Mouse (Mus musculus): ENCODE measurements around the gene Dnase1l2. TPM values are rescaled to one million over a fixed set of nuclear protein-coding genes. Genes with fewer than 3 reads are reported as not detected.
"Not testable (repeated sequence)": the region's sequence is repeated elsewhere in the genome, so short reads cannot be mapped to it uniquely, and the experiment has no call there.

The Dnase1l2 gene
- polyA plus RNA-seq, 1 experiment from 2014 or later: 7.9 TPM

GRCm38 (mm10) chr17:24425326-24425725 lies 17.6 kb downstream of the Dnase1l2 start:
- not testable (repeated sequence) for H3K27me3 ChIP-seq (ENCODE audit: control insufficient read depth, insufficient read depth, low read depth, low read length); H3K27ac ChIP-seq (ENCODE audit: low read length); H3K9me3 ChIP-seq (replicated peaks; ENCODE audit: control insufficient read depth, low read length, poor library complexity, severe bottlenecking); H3K4me3 ChIP-seq (ENCODE audit: low read depth, low read length); H3K9ac ChIP-seq (ENCODE audit: low read depth, low read length); ATAC-seq; H3K4me2 ChIP-seq (ENCODE audit: low read length)
- 93% methylated on average over 4 of the region's 8 CpGs for WGBS
- Histone ChIP-seq H3K36me3 (ENCODE audit: control insufficient read depth, insufficient read depth, low read length) (peaks cover 33% of the 10 kb centered on the region), H3K4me1 (ENCODE audit: control insufficient read depth, insufficient read depth, low read length) (peaks cover 11% of the 10 kb centered on the region; the same call in 1 of the 2 replicates)

- no peak overlapping the region for H3K4me2 ChIP-seq (ENCODE audit: low read length)
- H3K4me1 ChIP-seq (ENCODE audit: control insufficient read depth, insufficient read depth, low read length): peaks cover 11% of the 10 kb centered on the region; the same call in 1 of the 2 replicates
- ATAC-seq: no peak
- 93% methylated on average over 5 of the region's 5 CpGs for WGBS
- H3K36me3 ChIP-seq (ENCODE audit: control insufficient read depth, insufficient read depth, low read length): peaks cover 37% of the 10 kb centered on the region
- no peak overlapping the region for H3K9ac ChIP-seq (ENCODE audit: low read depth, low read length)
- no peak overlapping the region for H3K4me3 ChIP-seq (ENCODE audit: low read depth, low read length)
- H3K9me3 ChIP-seq (replicated peaks; ENCODE audit: control insufficient read depth, low read length, poor library complexity, severe bottlenecking): no peaks in the 10 kb centered on the region
- H3K27ac ChIP-seq (ENCODE audit: low read length): no peak overlapping the region
- no peaks in the 10 kb centered on the region for H3K27me3 ChIP-seq (ENCODE audit: control insufficient read depth, insufficient read depth, low read depth, low read length)
These were observed 18.4 kb downstream of the Dnase1l2 start for GRCm38 (mm10) chr17:24424489-24424888.

GRCm38 (mm10) chr17:24423114-24423513 lies 19.8 kb downstream of the Dnase1l2 start:
- Histone ChIP-seq H3K9ac (ENCODE audit: low read depth, low read length) (no peak overlapping the region), H3K27me3 (ENCODE audit: control insufficient read depth, insufficient read depth, low read depth, low read length) (no peaks in the 10 kb centered on the region), H3K4me3 (ENCODE audit: low read depth, low read length) (no peak overlapping the region), H3K4me1 (ENCODE audit: control insufficient read depth, insufficient read depth, low read length) (peaks cover 11% of the 10 kb centered on the region; the same call in 1 of the 2 replicates), H3K36me3 (ENCODE audit: control insufficient read depth, insufficient read depth, low read length) (peaks cover 37% of the 10 kb centered on the region), H3K9me3 (replicated peaks; ENCODE audit: control insufficient read depth, low read length, poor library complexity, severe bottlenecking) (no peaks in the 10 kb centered on the region), H3K4me2 (ENCODE audit: low read length) (no peak overlapping the region), H3K27ac (ENCODE audit: low read length) (no peak overlapping the region)
- WGBS: 92% methylated on average over 4 of the region's 4 CpGs
- ATAC-seq: no peak

- Histone ChIP-seq H3K36me3 (ENCODE audit: control insufficient read depth, insufficient read depth, low read length) (peaks cover 12% of the 10 kb centered on the region), H3K27ac (ENCODE audit: low read length) (no peak overlapping the region), H3K9me3 (replicated peaks; ENCODE audit: control insufficient read depth, low read length, poor library complexity, severe bottlenecking) (no peaks in the 10 kb centered on the region), H3K27me3 (ENCODE audit: control insufficient read depth, insufficient read depth, low read depth, low read length) (no peaks in the 10 kb centered on the region), H3K4me3 (ENCODE audit: low read depth, low read length) (peak overlapping the region; percentile 80; the same call in 1 of the 2 replicates), H3K4me2 (ENCODE audit: low read length) (peak overlapping the region; percentile 81), H3K4me1 (ENCODE audit: control insufficient read depth, insufficient read depth, low read length) (peaks cover 19% of the 10 kb centered on the region), H3K9ac (ENCODE audit: low read depth, low read length) (no peak overlapping the region; the same call in 1 of the 2 replicates)
- 93% methylated on average over 3 of the region's 3 CpGs for WGBS
- no peak for ATAC-seq
These were observed 26.8 kb downstream of the Dnase1l2 start for GRCm38 (mm10) chr17:24416051-24416652.

GRCm38 (mm10) chr17:24415011-24415410 lies 27.9 kb downstream of the Dnase1l2 start:
- Histone ChIP-seq H3K36me3 (ENCODE audit: control insufficient read depth, insufficient read depth, low read length) (peaks cover 9% of the 10 kb centered on the region), H3K4me2 (ENCODE audit: low read length) (peak overlapping the region; percentile 81), H3K4me1 (ENCODE audit: control insufficient read depth, insufficient read depth, low read length) (peaks cover 19% of the 10 kb centered on the region), H3K9ac (ENCODE audit: low read depth, low read length) (peak overlapping the region; percentile 85), H3K9me3 (replicated peaks; ENCODE audit: control insufficient read depth, low read length, poor library complexity, severe bottlenecking) (no peaks in the 10 kb centered on the region), H3K4me3 (ENCODE audit: low read depth, low read length) (peak overlapping the region; percentile 80), H3K27ac (ENCODE audit: low read length) (peak overlapping the region; percentile 87), H3K27me3 (ENCODE audit: control insufficient read depth, insufficient read depth, low read depth, low read length) (no peaks in the 10 kb centered on the region)
- peak; percentile 1; the same call in 1 of the 2 replicates for ATAC-seq
- under 1% methylated on average over 21 of the region's 21 CpGs for WGBS

- peaks cover 13% of the 10 kb centered on the region for H3K36me3 ChIP-seq (ENCODE audit: control insufficient read depth, insufficient read depth, low read length)
- peak within 1 kb of the TSS; percentile 85 for H3K9ac ChIP-seq (ENCODE audit: low read depth, low read length)
- under 1% methylated on average over 61 of the region's 64 CpGs for WGBS
These were observed 28.5 kb downstream of the Dnase1l2 start, which contains the start of gene Rnps1 for GRCm38 (mm10) chr17:24414230-24414976. Rnps1 (plus strand) TSS chr17:24414565.

GRCm38 (mm10) chr17:24413557-24414211 lies 29.2 kb downstream of the Dnase1l2 start:
- H3K4me3 ChIP-seq (ENCODE audit: low read depth, low read length): peak overlapping the region; percentile 80
- H3K4me1 ChIP-seq (ENCODE audit: control insufficient read depth, insufficient read depth, low read length): peaks cover 19% of the 10 kb centered on the region
- 36% methylated on average over 22 of the region's 22 CpGs for WGBS
- H3K27ac ChIP-seq (ENCODE audit: low read length): peak overlapping the region; percentile 87
- H3K36me3 ChIP-seq (ENCODE audit: control insufficient read depth, insufficient read depth, low read length): peaks cover 20% of the 10 kb centered on the region
- peak overlapping the region; percentile 68 for H3K9ac ChIP-seq (ENCODE audit: low read depth, low read length)
- no peaks in the 10 kb centered on the region for H3K27me3 ChIP-seq (ENCODE audit: control insufficient read depth, insufficient read depth, low read depth, low read length)
- no peaks in the 10 kb centered on the region for H3K9me3 ChIP-seq (replicated peaks; ENCODE audit: control insufficient read depth, low read length, poor library complexity, severe bottlenecking)
- peak overlapping the region; percentile 92 for H3K4me2 ChIP-seq (ENCODE audit: low read length)
- peak; percentile 66 for ATAC-seq

More at GRCm38 (mm10) chr17:24414230-24414976, 28.5 kb downstream of the Dnase1l2 start, which contains the start of gene Rnps1:
- H3K4me2 ChIP-seq (ENCODE audit: low read length): peak within 1 kb of the TSS; percentile 92
- peak; percentile 96 for ATAC-seq
- peak within 1 kb of the TSS; percentile 87 for H3K27ac ChIP-seq (ENCODE audit: low read length)
- no peaks in the 10 kb centered on the region for H3K9me3 ChIP-seq (replicated peaks; ENCODE audit: control insufficient read depth, low read length, poor library complexity, severe bottlenecking)
- no peaks in the 10 kb centered on the region for H3K27me3 ChIP-seq (ENCODE audit: control insufficient read depth, insufficient read depth, low read depth, low read length)
- H3K4me3 ChIP-seq (ENCODE audit: low read depth, low read length): peak within 1 kb of the TSS; percentile 80
- H3K4me1 ChIP-seq (ENCODE audit: control insufficient read depth, insufficient read depth, low read length): peaks cover 19% of the 10 kb centered on the region

- no peak overlapping the region for H3K9ac ChIP-seq (ENCODE audit: low read depth, low read length)
- WGBS: 91% methylated on average over 12 of the region's 12 CpGs
- no peaks in the 10 kb centered on the region for H3K4me1 ChIP-seq (ENCODE audit: control insufficient read depth, insufficient read depth, low read length)
- H3K27ac ChIP-seq (ENCODE audit: low read length): no peak overlapping the region
- H3K4me3 ChIP-seq (ENCODE audit: low read depth, low read length): no peak overlapping the region
- H3K36me3 ChIP-seq (ENCODE audit: control insufficient read depth, insufficient read depth, low read length): peaks cover 49% of the 10 kb centered on the region
- H3K27me3 ChIP-seq (ENCODE audit: control insufficient read depth, insufficient read depth, low read depth, low read length): no peaks in the 10 kb centered on the region
- H3K4me2 ChIP-seq (ENCODE audit: low read length): no peak overlapping the region
- no peaks in the 10 kb centered on the region for H3K9me3 ChIP-seq (replicated peaks; ENCODE audit: control insufficient read depth, low read length, poor library complexity, severe bottlenecking)
- ATAC-seq: no peak
These were observed 35.6 kb downstream of the Dnase1l2 start for GRCm38 (mm10) chr17:24407116-24407803.

All from midbrain, embryonic 16.5 days (tissue).